Mouse (Mus musculus) layer of hippocampus, adult 2 months (tissue): ENCODE results near the gene Ltbp1. TPM values are rescaled to one million over a fixed set of nuclear protein-coding genes. Genes with fewer than 3 reads are reported as not detected.

ENCODE experiments used
- DNase-seq, 2 experiments: peaks; one replicate each; pipeline ENCODE4 v3.0.0; 2022; ENCODE audit warnings: low spot score in 2 of 2
- H3K27ac ChIP-seq: fragments of 200-600 bp; 2 replicates; pipeline ENCODE4 v1.8.1; 2022
- H3K4me3 ChIP-seq: fragments of 200-600 bp; 2 replicates; pipeline ENCODE4 v1.8.1; 2022; ENCODE audit warnings: mild to moderate bottlenecking
- CTCF ChIP-seq: fragments of 200-600 bp; conservative IDR thresholded peaks from 2 replicates; pipeline ENCODE4 v1.8.1; 2022; ENCODE audit warnings: antibody characterized with exemption, mild to moderate bottlenecking, moderate library complexity
- total RNA-seq, 2 experiments: library from RNA; stranded (reverse); gene quantifications; 2 replicates each; pipeline ENCODE4 v1.2.3; 2021

Ltbp1 gene
- total RNA-seq, 2 experiments from 2014 or later: 6.3 to 7.4 TPM

- no peak for TF ChIP-seq CTCF
- Histone ChIP-seq H3K27ac (peak overlapping the region; percentile 78), H3K4me3 (peak overlapping the region; percentile 46)
- no peak for DNase-seq
Measured at GRCm38 (mm10) chr17:75437239-75437750, 431.9 kb downstream of the Ltbp1 start.

GRCm38 (mm10) chr17:75438162-75438561 is 432.8 kb downstream of the Ltbp1 start:
- Histone ChIP-seq H3K4me3 (peak overlapping the region; percentile 46; the same call in 1 of the 2 replicates), H3K27ac (peak overlapping the region; percentile 78; the same call in 1 of the 2 replicates)
- TF ChIP-seq CTCF: no peak
- DNase-seq: no peak

- Histone ChIP-seq H3K4me3 (no peak overlapping the region), H3K27ac (no peak overlapping the region)
- no peak for DNase-seq
- TF ChIP-seq CTCF: no peak
Measured at GRCm38 (mm10) chr17:75439062-75439461, 433.7 kb downstream of the Ltbp1 start.

GRCm38 (mm10) chr17:75440619-75441018 is 435.3 kb downstream of the Ltbp1 start:
- no peak for TF ChIP-seq CTCF
- H3K27ac ChIP-seq: no peak overlapping the region
- H3K4me3 ChIP-seq: no peak overlapping the region
- no peak for DNase-seq

GRCm38 (mm10) chr17:75441260-75441830 is 436.0 kb downstream of the Ltbp1 start:
- Histone ChIP-seq H3K27ac (no peak overlapping the region), H3K4me3 (no peak overlapping the region)
- TF ChIP-seq CTCF: no peak
- DNase-seq: no peak
